Comparison of ENCODE assay signal across 8 mouse cellular contexts in genomic region chr1:136555892-136556291, GRCm38 (mm10).
DNase-seq lines count a peak whose midpoint lies in the region; ATAC-seq and TF ChIP-seq lines count a peak whose summit lies in the region.

No protein-coding gene starts in this region.

- TF ChIP-seq CTCF in liver, postnatal 0 days (IDR thresholded peaks at IDR 0.05; ENCODE audit: low read depth): 0 out of 2 replicates have a peak, but pooled peaks have one; percentile 9

- H3K9ac ChIP-seq in liver, postnatal 0 days (replicated peaks): no peak overlapping the region
- H3K9ac ChIP-seq in liver, embryonic 11.5 days (ENCODE audit: low read depth, low read length): no peak overlapping the region
- no peak overlapping the region for H3K9ac ChIP-seq in hindbrain, embryonic 11.5 days (ENCODE audit: low read depth, low read length)

- peak; percentile 44 for DNase-seq in adrenal gland, postnatal 14 days
- no peak for DNase-seq in adrenal gland, adult 18-20 months (ENCODE audit: low spot score in 2 of 2)
- no peak for DNase-seq in liver, postnatal 0 days
- DNase-seq in liver, embryonic 11.5 days (ENCODE audit: low spot score): no peak
- DNase-seq in kidney, adult 9 months: peak; percentile 37
- peak; percentile 20 for DNase-seq in lung, postnatal 25 days (ENCODE audit: low spot score)
- no peak for DNase-seq in right cerebral cortex, adult 2 months (ENCODE audit: low spot score in 2 of 2)
- DNase-seq in hindbrain, embryonic 11.5 days (ENCODE audit: low spot score): no peak

- no peak overlapping the region for H3K4me3 ChIP-seq in liver, postnatal 0 days (ENCODE audit: low read depth, low read length)
- no peak overlapping the region for H3K4me3 ChIP-seq in liver, embryonic 11.5 days (ENCODE audit: low read depth, low read length)
- H3K4me3 ChIP-seq in hindbrain, embryonic 11.5 days (ENCODE audit: low read depth, low read length): no peak overlapping the region

- WGBS in liver, postnatal 0 days (ENCODE audit: insufficient replicate concordance): 58% methylated on average over 7 of the region's 7 CpGs
- WGBS in liver, embryonic 11.5 days: 53% methylated on average over 7 of the region's 7 CpGs
- 64% methylated on average over 7 of the region's 7 CpGs for WGBS in hindbrain, embryonic 11.5 days

- no peak overlapping the region for H3K4me2 ChIP-seq in liver, postnatal 0 days (ENCODE audit: low read depth, low read length)
- H3K4me2 ChIP-seq in liver, embryonic 11.5 days: no peak overlapping the region
- no peak overlapping the region for H3K4me2 ChIP-seq in hindbrain, embryonic 11.5 days (replicated peaks; ENCODE audit: low read depth, low read length)

- no peaks in the 10 kb centered on the region for H3K36me3 ChIP-seq in liver, postnatal 0 days (replicated peaks; ENCODE audit: insufficient read depth, low read length)
- H3K36me3 ChIP-seq in liver, embryonic 11.5 days (ENCODE audit: control insufficient read depth, insufficient read depth, low read length): no peaks in the 10 kb centered on the region
- no peaks in the 10 kb centered on the region for H3K36me3 ChIP-seq in hindbrain, embryonic 11.5 days (ENCODE audit: control insufficient read depth, insufficient read depth, low read length)

- no peaks in the 10 kb centered on the region for H3K27me3 ChIP-seq in liver, postnatal 0 days (ENCODE audit: insufficient read depth, low read length)
- H3K27me3 ChIP-seq in liver, embryonic 11.5 days (replicated peaks; ENCODE audit: control insufficient read depth, insufficient read depth, low read length): no peaks in the 10 kb centered on the region
- no peaks in the 10 kb centered on the region for H3K27me3 ChIP-seq in hindbrain, embryonic 11.5 days (ENCODE audit: control insufficient read depth, insufficient read depth, low read length)

- no peaks in the 10 kb centered on the region for H3K9me3 ChIP-seq in liver, postnatal 0 days (ENCODE audit: low read length)
- H3K9me3 ChIP-seq in liver, embryonic 11.5 days (ENCODE audit: control insufficient read depth, low read length): no peaks in the 10 kb centered on the region
- no peaks in the 10 kb centered on the region for H3K9me3 ChIP-seq in hindbrain, embryonic 11.5 days (ENCODE audit: control insufficient read depth, low read length)

- no peaks in the 10 kb centered on the region; the same call in 1 of the 2 replicates for H3K4me1 ChIP-seq in liver, postnatal 0 days (ENCODE audit: insufficient read depth)
- no peaks in the 10 kb centered on the region for H3K4me1 ChIP-seq in liver, embryonic 11.5 days (replicated peaks; ENCODE audit: control insufficient read depth, insufficient read depth, low read length)
- no peaks in the 10 kb centered on the region for H3K4me1 ChIP-seq in hindbrain, embryonic 11.5 days (replicated peaks; ENCODE audit: control insufficient read depth, insufficient read depth, low read length)

- ATAC-seq in liver, postnatal 0 days: no peak
- no peak for ATAC-seq in liver, embryonic 11.5 days (replicated peaks; ENCODE audit: low FRiP score)
- ATAC-seq in hindbrain, embryonic 11.5 days (ENCODE audit: low FRiP score): no peak

- H3K27ac ChIP-seq in liver, postnatal 0 days (ENCODE audit: low read depth): no peak overlapping the region
- no peak overlapping the region for H3K27ac ChIP-seq in liver, embryonic 11.5 days (ENCODE audit: low read depth, low read length)
- no peak overlapping the region for H3K27ac ChIP-seq in hindbrain, embryonic 11.5 days (ENCODE audit: low read depth, low read length)

- TF ChIP-seq EP300 in liver, postnatal 0 days (IDR thresholded peaks at IDR 0.05; ENCODE audit: low read depth): no peak

Comparison
In these comparisons a context has a peak if more than half of its experiments do, and no peak if none do; other contexts are left out.
1. DNase-seq: peak in adrenal gland, postnatal 14 days (single experiment), kidney, adult 9 months (single experiment) and lung, postnatal 25 days (single experiment); none in adrenal gland, adult 18-20 months (0 of 2), liver, postnatal 0 days (single experiment), liver, embryonic 11.5 days (single experiment), right cerebral cortex, adult 2 months (0 of 2) and hindbrain, embryonic 11.5 days (single experiment).